Mouse (Mus musculus) liver, postnatal 0 days (tissue): ENCODE measurements around the gene Spi1.

Experiments
- CTCF ChIP-seq: sonication (generic); IDR thresholded peaks from 2 replicates; pipeline ENCODE4 v1.5.1; 2016; ENCODE audit warnings: antibody characterized with exemption, low read depth
- EP300 ChIP-seq: IDR thresholded peaks from 2 replicates; pipeline ENCODE4 v1.6.1; 2016; ENCODE audit warnings: antibody characterized with exemption, low read depth, mild to moderate bottlenecking

DNA sequence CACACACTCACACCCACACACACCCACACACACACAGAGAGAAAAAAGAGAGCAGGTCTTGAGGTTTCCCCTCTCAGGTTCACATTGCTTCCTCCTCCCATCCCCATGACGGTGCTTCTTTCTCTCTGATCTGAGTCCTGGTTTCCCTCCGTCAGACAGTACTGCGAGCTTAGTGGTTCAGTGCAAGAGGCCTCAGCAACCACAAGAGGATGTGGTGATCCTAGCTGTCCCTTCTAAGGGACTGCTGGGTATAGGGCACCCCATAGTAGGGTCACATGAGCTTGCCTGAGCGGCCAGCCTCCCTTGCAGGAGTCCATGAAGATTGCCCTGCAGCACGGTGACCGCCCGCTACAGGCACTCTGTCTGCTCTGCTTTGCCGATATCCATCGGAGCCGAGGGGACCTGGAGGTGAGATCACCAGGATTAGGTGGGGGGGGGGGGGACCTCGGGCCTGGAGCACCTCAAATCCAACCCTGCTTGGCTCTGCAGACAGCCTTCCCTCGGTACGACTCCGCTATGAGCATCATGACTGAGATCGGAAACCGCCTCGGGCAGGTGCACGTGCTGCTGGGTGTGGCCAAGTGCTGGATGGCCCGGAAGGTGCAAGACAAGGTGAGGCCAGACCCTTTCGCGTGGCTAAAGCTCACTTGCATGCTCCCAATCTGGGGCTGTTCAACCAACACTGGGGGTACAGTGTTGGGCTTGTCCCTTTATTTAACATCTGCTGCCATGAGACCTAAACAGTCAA is 39.4 kb upstream of the Spi1 start:
- TF ChIP-seq CTCF: no peak
- no peak for TF ChIP-seq EP300
